Comparison of ENCODE assay signal across 10 mouse cellular contexts in genomic region chr9:23580155-23580554, GRCm38 (mm10).
DNase-seq lines count a peak whose midpoint lies in the region; ATAC-seq and TF ChIP-seq lines count a peak whose summit lies in the region.
"Had no signal": no experiment of that assay in that cellular context is flagged by ENCODE, and none has a peak within 500 bp of the region (broad histone marks: within the 10 kb centered on the region; RNA-seq: fewer than 3 reads in every experiment).

No protein-coding gene starts in this region.

- peaks cover 2% of the 10 kb centered on the region; the same call in 1 of the 2 replicates for H3K36me3 ChIP-seq in heart, adult 2 months (ENCODE audit: control insufficient read depth, insufficient read depth, low read length)
- no peaks in the 10 kb centered on the region for H3K36me3 ChIP-seq in lung, embryonic 16.5 days (ENCODE audit: control insufficient read depth, insufficient read depth, low read length)

- H3K4me2 ChIP-seq in lung, embryonic 16.5 days (ENCODE audit: low read depth, low read length), result no peak overlapping the region

- H3K9ac ChIP-seq in heart, adult 2 months (ENCODE audit: low read depth, low read length), result no peak overlapping the region
- no peak overlapping the region for H3K9ac ChIP-seq in lung, embryonic 16.5 days (ENCODE audit: low read length)

- 41% methylated on average over 6 of the region's 6 CpGs for WGBS in heart, adult 2 months
- 33% methylated on average over 6 of the region's 6 CpGs for WGBS in lung, embryonic 16.5 days

- H3K4me3 ChIP-seq in heart, adult 2 months, result no peak overlapping the region
- no peak overlapping the region for H3K4me3 ChIP-seq in lung, embryonic 16.5 days (ENCODE audit: low read length)

- TF ChIP-seq POLR2A in heart, adult 2 months (IDR thresholded peaks at IDR 0.05; ENCODE audit: insufficient read depth, low read depth, low read length), result no peak

- no peaks in the 10 kb centered on the region for H3K79me2 ChIP-seq in heart, adult 2 months (replicated peaks; ENCODE audit: control insufficient read depth, insufficient read depth, low read length)

- peak; percentile 16 to 22 for DNase-seq in heart, adult 9 months (ENCODE audit: low spot score in 2 of 2)
- no peak for DNase-seq in heart, adult 2 months
- no peak for DNase-seq in lung, postnatal 36 days
- peak; percentile 41 for DNase-seq in cerebellum, adult 9-11 months
- peak; percentile 10 to 11 for DNase-seq in layer of hippocampus, postnatal 36 days
- no peak for DNase-seq in spleen, adult 12 weeks (ENCODE audit: low spot score)
- no peak for DNase-seq in gastrocnemius, postnatal 14 days

- H3K4me1 ChIP-seq in heart, adult 2 months (ENCODE audit: control insufficient read depth, insufficient read depth, low read length), result no peaks in the 10 kb centered on the region
- peaks cover 8% of the 10 kb centered on the region; the same call in 1 of the 2 replicates for H3K4me1 ChIP-seq in lung, embryonic 16.5 days (replicated peaks; ENCODE audit: control insufficient read depth, insufficient read depth, low read length)

- peak; percentile 73 for ATAC-seq in lung, embryonic 16.5 days (ENCODE audit: low read depth)
- ATAC-seq: activated CD4-positive, CD25-positive, alpha-beta regulatory T cell, adult 4 months had no signal

- H3K27me3 ChIP-seq in heart, adult 2 months (ENCODE audit: control insufficient read depth, insufficient read depth, low read length), result no peaks in the 10 kb centered on the region
- no peaks in the 10 kb centered on the region for H3K27me3 ChIP-seq in lung, embryonic 16.5 days (ENCODE audit: control insufficient read depth, insufficient read depth, low read depth, low read length)

- no peak for TF ChIP-seq EP300 in heart, adult 2 months (IDR thresholded peaks at IDR 0.05; ENCODE audit: insufficient read depth, low read depth, low read length)

- no peak overlapping the region for H3K27ac ChIP-seq in heart, adult 2 months
- no peak overlapping the region for H3K27ac ChIP-seq in lung, embryonic 16.5 days (ENCODE audit: low read length)
- H3K27ac ChIP-seq: macrophage had no signal

- TF ChIP-seq CTCF in heart, adult 2 months (IDR thresholded peaks at IDR 0.05), result no peak

- intact Hi-C loops in heart, adult 2 months (cut with DNase I), result loop anchor here (5.0 to 10.0 kb wide), 2 partner anchors 115 to 937 kb away; no protein-coding TSS in a partner anchor
- intact Hi-C loops in gastrocnemius, postnatal 14 days (cut with DNase I; ENCODE audit: low total_unique reads), result no loop called here

- H3K9me3 ChIP-seq in lung, embryonic 16.5 days (ENCODE audit: control insufficient read depth, low read length), result no peaks in the 10 kb centered on the region

Comparison
In these comparisons a context has a peak if more than half of its experiments do, and no peak if none do; other contexts are left out.
1. DNase-seq: peak in heart, adult 9 months (2 of 2), cerebellum, adult 9-11 months (single experiment) and layer of hippocampus, postnatal 36 days (2 of 2); none in heart, adult 2 months (0 of 2), lung, postnatal 36 days (single experiment), spleen, adult 12 weeks (single experiment) and gastrocnemius, postnatal 14 days (single experiment).